Mouse (Mus musculus): ENCODE measurements around the gene Gxylt1. TPM values are rescaled to one million over a fixed set of nuclear protein-coding genes. Genes with fewer than 3 reads are reported as not detected.
"Not testable (repeated sequence)": the region's sequence is repeated elsewhere in the genome, so short reads cannot be mapped to it uniquely, and the experiment has no call there.

The Gxylt1 gene
- 5.8 and 7.6 TPM in 2 replicates for polyA plus RNA-seq (2014; fragmentation: Nextera tagmentation; extraction: Ambion mirVana)

DNA sequence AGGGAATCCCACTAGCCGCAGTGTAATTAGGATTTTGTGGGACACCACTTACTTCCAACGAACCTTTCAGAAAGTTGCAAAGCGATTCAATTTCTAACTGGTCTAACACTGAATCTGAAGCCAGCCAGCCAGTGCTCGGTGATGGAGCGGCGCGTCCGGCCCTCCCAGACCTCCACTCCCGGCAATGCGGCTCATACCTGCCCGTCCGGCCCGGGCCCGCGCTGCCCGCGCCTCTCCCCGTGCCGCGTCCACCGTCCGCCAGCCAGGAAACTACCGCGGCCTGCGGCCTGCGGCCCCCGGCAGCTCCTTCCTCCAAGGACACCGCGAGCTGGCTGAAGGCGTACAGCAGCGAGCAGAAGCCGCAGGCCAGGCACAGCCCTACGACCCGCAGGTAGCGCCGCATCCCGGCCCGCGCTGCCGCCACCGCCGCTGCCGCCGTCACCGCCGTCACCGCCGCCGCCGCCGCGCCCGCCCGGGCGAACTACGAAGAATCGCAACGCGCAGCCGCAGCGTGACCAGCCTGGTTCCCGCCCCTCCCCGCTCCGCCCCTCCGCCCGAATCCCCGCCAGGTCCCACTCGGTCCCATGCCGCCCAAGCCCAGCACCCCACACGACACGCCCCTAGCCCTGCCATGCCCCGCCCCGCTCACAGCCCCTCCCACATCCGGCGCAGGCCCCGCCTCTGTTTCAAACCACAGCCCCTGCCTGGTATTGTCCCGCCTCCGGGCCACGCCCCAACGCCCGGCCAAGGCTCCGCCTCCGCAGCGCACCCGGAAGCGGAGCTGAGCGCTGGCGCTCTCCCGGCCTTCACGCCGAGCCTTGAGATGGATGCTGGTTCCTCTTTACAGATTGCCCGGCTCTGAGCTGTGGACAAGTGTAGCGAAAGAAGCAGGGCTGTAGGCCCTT, at the start of gene Gxylt1:
Gene Gxylt1, minus strand, starts transcription at position 501 of the 905 bp plus-strand sequence.
- peak; percentile 97 for ATAC-seq (ENCODE audit: low read depth)
- peak within 1 kb of the TSS; percentile 70 for H3K4me3 ChIP-seq (ENCODE audit: low read depth, low read length)
- H3K9me3 ChIP-seq (ENCODE audit: control insufficient read depth, low read length), result no peaks in the 10 kb centered on the region
- H3K36me3 ChIP-seq (ENCODE audit: control insufficient read depth, insufficient read depth, low read length), result no peaks in the 10 kb centered on the region
- H3K4me1 ChIP-seq (ENCODE audit: control insufficient read depth, insufficient read depth, low read length), result peaks cover 12% of the 10 kb centered on the region; the same call in 1 of the 2 replicates
- peak within 1 kb of the TSS; percentile 92 for H3K4me2 ChIP-seq (ENCODE audit: low read depth, low read length)
- H3K27me3 ChIP-seq (ENCODE audit: control insufficient read depth, insufficient read depth, low read length), result no peaks in the 10 kb centered on the region
- peak within 1 kb of the TSS; percentile 71 for H3K9ac ChIP-seq (replicated peaks; ENCODE audit: low read depth, low read length)
- WGBS, result under 1% methylated on average over 59 of the region's 93 CpGs
- H3K27ac ChIP-seq (ENCODE audit: low read depth, low read length), result peak within 1 kb of the TSS; percentile 89

DNA sequence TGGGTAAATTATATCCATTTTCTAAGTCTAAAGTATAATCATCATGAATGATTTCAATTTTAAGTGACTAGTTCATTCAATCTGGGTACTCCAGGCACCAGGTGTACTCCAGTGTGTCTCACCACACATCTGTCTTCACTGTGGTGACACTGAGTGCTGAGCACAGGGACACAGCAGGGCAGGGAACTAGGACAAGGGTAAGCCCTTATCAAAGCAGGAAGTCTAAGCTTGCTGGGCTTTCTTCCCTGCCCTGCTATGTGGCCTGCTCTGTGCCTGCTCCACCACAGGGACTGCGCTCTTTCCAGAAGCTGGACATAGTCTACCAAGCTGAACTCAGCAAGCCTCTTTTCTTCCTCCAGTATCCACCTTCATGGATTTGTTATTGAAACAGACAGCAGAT, 43.8 kb upstream of the Gxylt1 start:
- Histone ChIP-seq H3K36me3 (ENCODE audit: control insufficient read depth, insufficient read depth, low read length) (no peaks in the 10 kb centered on the region), H3K4me3 (ENCODE audit: low read depth, low read length) (no peak overlapping the region), H3K9me3 (ENCODE audit: control insufficient read depth, low read length) (no peaks in the 10 kb centered on the region), H3K27ac (ENCODE audit: low read depth, low read length) (no peak overlapping the region), H3K27me3 (ENCODE audit: control insufficient read depth, insufficient read depth, low read length) (no peaks in the 10 kb centered on the region), H3K9ac (replicated peaks; ENCODE audit: low read depth, low read length) (no peak overlapping the region), H3K4me1 (ENCODE audit: control insufficient read depth, insufficient read depth, low read length) (no peaks in the 10 kb centered on the region), H3K4me2 (ENCODE audit: low read depth, low read length) (no peak overlapping the region)
- ATAC-seq (ENCODE audit: low read depth), result no peak
- 87% methylated on average over 1 of the region's 1 CpGs for WGBS

DNA sequence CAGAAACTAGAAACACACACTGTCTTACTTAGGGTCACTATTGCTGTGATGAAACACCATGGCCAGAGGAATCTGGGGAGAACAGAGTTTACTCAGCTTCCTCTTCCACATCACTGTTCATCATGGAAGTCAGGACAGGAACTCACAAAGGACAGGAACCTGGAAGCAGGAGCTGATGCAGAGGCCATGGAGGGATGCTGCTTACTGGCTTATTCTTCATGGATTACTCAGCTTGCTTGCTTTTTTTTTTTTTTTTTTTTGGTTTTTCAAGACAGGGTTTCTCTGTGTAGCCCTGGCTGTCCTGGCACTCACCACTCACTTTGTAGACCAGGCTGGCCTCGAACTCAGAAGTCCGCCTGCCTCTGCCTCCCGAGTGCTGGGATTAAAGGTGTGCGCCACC, 35.3 kb upstream of the Gxylt1 start:
- H3K27me3 ChIP-seq (ENCODE audit: control insufficient read depth, insufficient read depth, low read length); H3K9ac ChIP-seq (replicated peaks; ENCODE audit: low read depth, low read length); H3K36me3 ChIP-seq (ENCODE audit: control insufficient read depth, insufficient read depth, low read length); H3K4me2 ChIP-seq (ENCODE audit: low read depth, low read length); H3K9me3 ChIP-seq (ENCODE audit: control insufficient read depth, low read length); H3K27ac ChIP-seq (ENCODE audit: low read depth, low read length); ATAC-seq (ENCODE audit: low read depth); H3K4me1 ChIP-seq (ENCODE audit: control insufficient read depth, insufficient read depth, low read length); H3K4me3 ChIP-seq (ENCODE audit: low read depth, low read length): not testable (repeated sequence)
- WGBS, result 90% methylated on average over 4 of the region's 4 CpGs

DNA sequence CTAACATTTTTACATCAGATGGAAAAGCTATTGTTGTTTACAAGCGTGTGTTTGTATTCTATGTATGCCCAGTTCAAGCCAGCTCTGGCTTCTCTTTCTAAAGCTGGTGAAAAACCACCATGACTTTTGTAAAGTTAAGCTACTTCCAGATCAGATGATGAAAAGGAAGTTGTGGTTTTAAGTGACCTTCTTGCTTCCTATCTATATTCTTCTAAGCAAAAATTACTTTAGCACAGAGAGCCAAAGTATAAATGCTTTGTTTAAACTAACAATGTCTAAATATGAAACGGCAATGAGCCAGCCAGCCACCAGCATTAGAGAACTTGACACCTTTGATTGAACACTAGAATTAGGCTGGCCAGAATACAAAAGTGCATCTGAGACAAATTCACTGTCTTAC, 23.2 kb upstream of the Gxylt1 start:
- H3K4me2 ChIP-seq (ENCODE audit: low read depth, low read length), result no peak overlapping the region
- H3K9ac ChIP-seq (replicated peaks; ENCODE audit: low read depth, low read length), result no peak overlapping the region
- no peaks in the 10 kb centered on the region for H3K27me3 ChIP-seq (ENCODE audit: control insufficient read depth, insufficient read depth, low read length)
- ATAC-seq (ENCODE audit: low read depth), result no peak
- H3K4me1 ChIP-seq (ENCODE audit: control insufficient read depth, insufficient read depth, low read length), result no peaks in the 10 kb centered on the region
- no peak overlapping the region for H3K27ac ChIP-seq (ENCODE audit: low read depth, low read length)
- 85% methylated on average over 2 of the region's 2 CpGs for WGBS
- H3K9me3 ChIP-seq (ENCODE audit: control insufficient read depth, low read length), result no peaks in the 10 kb centered on the region
- H3K36me3 ChIP-seq (ENCODE audit: control insufficient read depth, insufficient read depth, low read length), result no peaks in the 10 kb centered on the region
- H3K4me3 ChIP-seq (ENCODE audit: low read depth, low read length), result no peak overlapping the region

DNA sequence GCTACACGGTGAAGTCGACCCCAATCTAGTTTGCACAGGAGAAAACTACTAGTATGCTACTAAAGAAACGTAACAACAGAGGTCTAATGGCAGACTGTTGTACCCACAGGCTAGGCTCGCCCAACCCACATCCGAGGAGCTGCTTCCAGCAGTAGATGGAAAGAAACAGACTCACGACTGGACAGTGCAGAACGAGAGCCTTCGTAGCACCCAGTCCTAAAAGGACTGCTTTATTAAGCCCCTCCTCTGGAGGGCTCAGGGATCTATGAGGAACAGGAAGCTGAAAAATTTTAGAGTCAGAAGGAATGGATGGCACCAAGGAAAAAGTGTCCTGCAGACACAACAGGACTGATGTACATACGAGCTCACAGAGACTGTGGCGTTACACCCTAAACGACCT, 19.5 kb upstream of the Gxylt1 start:
- no peak overlapping the region for H3K9ac ChIP-seq (replicated peaks; ENCODE audit: low read depth, low read length)
- no peaks in the 10 kb centered on the region for H3K9me3 ChIP-seq (ENCODE audit: control insufficient read depth, low read length)
- no peaks in the 10 kb centered on the region for H3K36me3 ChIP-seq (ENCODE audit: control insufficient read depth, insufficient read depth, low read length)
- no peak overlapping the region for H3K4me2 ChIP-seq (ENCODE audit: low read depth, low read length)
- H3K4me1 ChIP-seq (ENCODE audit: control insufficient read depth, insufficient read depth, low read length), result 0 out of 2 replicates have a peak, but pooled peaks cover 4% of the 10 kb centered on the region
- no peaks in the 10 kb centered on the region for H3K27me3 ChIP-seq (ENCODE audit: control insufficient read depth, insufficient read depth, low read length)
- ATAC-seq (ENCODE audit: low read depth), result no peak
- WGBS, result 90% methylated on average over 11 of the region's 11 CpGs
- H3K27ac ChIP-seq (ENCODE audit: low read depth, low read length), result no peak overlapping the region
- H3K4me3 ChIP-seq (ENCODE audit: low read depth, low read length), result no peak overlapping the region

DNA sequence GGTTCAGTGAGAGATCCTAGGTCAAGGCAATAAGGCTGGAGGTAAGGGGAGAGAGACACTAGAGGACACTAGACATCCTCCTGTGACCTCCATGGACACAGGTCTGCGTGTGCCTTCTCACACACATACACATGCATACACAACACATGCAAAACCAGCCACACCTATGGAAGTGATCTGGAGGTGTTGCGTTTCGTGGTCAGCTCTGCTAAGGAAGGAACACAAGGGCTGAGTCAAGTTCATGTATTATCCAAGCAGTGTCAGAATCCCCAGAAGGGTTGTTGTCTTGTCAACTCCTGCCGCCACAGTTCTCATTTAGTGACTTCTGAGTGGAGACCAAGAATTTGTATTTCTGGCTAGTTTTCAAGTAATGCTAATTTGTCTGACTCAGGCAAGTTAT, 13.3 kb upstream of the Gxylt1 start:
- 0 out of 2 replicates have a peak, but pooled peaks cover 7% of the 10 kb centered on the region for H3K36me3 ChIP-seq (ENCODE audit: control insufficient read depth, insufficient read depth, low read length)
- H3K4me2 ChIP-seq (ENCODE audit: low read depth, low read length), result no peak overlapping the region
- H3K4me3 ChIP-seq (ENCODE audit: low read depth, low read length), result no peak overlapping the region
- H3K4me1 ChIP-seq (ENCODE audit: control insufficient read depth, insufficient read depth, low read length), result 0 out of 2 replicates have a peak, but pooled peaks cover 4% of the 10 kb centered on the region
- no peak overlapping the region for H3K27ac ChIP-seq (ENCODE audit: low read depth, low read length)
- no peaks in the 10 kb centered on the region for H3K27me3 ChIP-seq (ENCODE audit: control insufficient read depth, insufficient read depth, low read length)
- ATAC-seq (ENCODE audit: low read depth), result no peak
- WGBS, result 88% methylated on average over 4 of the region's 4 CpGs
- no peak overlapping the region for H3K9ac ChIP-seq (replicated peaks; ENCODE audit: low read depth, low read length)
- no peaks in the 10 kb centered on the region for H3K9me3 ChIP-seq (ENCODE audit: control insufficient read depth, low read length)

DNA sequence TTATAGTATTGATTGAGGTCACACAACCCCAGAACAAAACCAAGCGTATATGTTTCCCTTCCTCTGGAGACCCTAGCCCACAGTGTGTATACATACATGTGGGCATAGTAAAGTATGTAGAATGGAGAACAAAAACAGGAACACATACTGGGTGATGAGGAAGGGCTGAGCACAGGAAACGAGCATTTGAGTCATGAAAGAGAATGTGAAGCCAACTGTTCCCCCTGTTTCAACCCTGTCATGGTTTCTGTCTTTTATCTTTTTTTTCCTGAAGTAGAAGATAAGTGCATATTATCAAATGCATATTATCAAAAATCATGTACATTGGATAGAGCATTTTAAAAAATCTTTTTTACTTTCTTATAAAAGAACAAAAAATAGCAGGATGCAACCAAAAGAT, 12.6 kb upstream of the Gxylt1 start:
- H3K9ac ChIP-seq (replicated peaks; ENCODE audit: low read depth, low read length), result no peak overlapping the region
- no peak overlapping the region for H3K4me3 ChIP-seq (ENCODE audit: low read depth, low read length)
- no peaks in the 10 kb centered on the region for H3K4me1 ChIP-seq (ENCODE audit: control insufficient read depth, insufficient read depth, low read length)
- no peak overlapping the region for H3K4me2 ChIP-seq (ENCODE audit: low read depth, low read length)
- ATAC-seq (ENCODE audit: low read depth), result no peak
- no peak overlapping the region for H3K27ac ChIP-seq (ENCODE audit: low read depth, low read length)
- 0 out of 2 replicates have a peak, but pooled peaks cover 7% of the 10 kb centered on the region for H3K36me3 ChIP-seq (ENCODE audit: control insufficient read depth, insufficient read depth, low read length)
- H3K9me3 ChIP-seq (ENCODE audit: control insufficient read depth, low read length), result no peaks in the 10 kb centered on the region
- WGBS, result 80% methylated on average over 2 of the region's 2 CpGs
- no peaks in the 10 kb centered on the region for H3K27me3 ChIP-seq (ENCODE audit: control insufficient read depth, insufficient read depth, low read length)

DNA sequence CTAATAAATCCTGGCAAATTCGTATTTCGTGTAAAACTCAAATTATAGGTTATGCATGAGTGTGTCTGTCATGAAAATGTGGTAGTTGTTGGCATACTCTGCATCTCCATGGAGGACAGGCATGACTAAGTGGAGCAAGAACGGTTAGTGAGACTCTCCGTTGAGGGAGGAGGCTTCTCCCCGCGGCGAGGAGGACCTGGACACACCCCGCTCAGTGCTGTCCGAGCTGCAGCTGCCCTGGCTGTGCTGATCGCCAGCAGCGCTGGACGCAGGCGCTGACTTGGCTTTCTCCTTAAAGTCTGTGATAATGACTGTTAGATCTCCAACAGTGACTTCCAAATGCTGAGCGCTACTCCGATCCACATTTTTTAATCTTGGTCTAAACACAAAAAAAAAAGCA, 10.3 kb upstream of the Gxylt1 start:
- 80% methylated on average over 15 of the region's 15 CpGs for WGBS
- Histone ChIP-seq H3K4me1 (ENCODE audit: control insufficient read depth, insufficient read depth, low read length) (no peaks in the 10 kb centered on the region), H3K27me3 (ENCODE audit: control insufficient read depth, insufficient read depth, low read length) (no peaks in the 10 kb centered on the region), H3K9me3 (ENCODE audit: control insufficient read depth, low read length) (no peaks in the 10 kb centered on the region), H3K4me2 (ENCODE audit: low read depth, low read length) (no peak overlapping the region), H3K9ac (replicated peaks; ENCODE audit: low read depth, low read length) (no peak overlapping the region), H3K36me3 (ENCODE audit: control insufficient read depth, insufficient read depth, low read length) (0 out of 2 replicates have a peak, but pooled peaks cover 7% of the 10 kb centered on the region), H3K27ac (ENCODE audit: low read depth, low read length) (no peak overlapping the region), H3K4me3 (ENCODE audit: low read depth, low read length) (no peak overlapping the region)
- no peak for ATAC-seq (ENCODE audit: low read depth)

DNA sequence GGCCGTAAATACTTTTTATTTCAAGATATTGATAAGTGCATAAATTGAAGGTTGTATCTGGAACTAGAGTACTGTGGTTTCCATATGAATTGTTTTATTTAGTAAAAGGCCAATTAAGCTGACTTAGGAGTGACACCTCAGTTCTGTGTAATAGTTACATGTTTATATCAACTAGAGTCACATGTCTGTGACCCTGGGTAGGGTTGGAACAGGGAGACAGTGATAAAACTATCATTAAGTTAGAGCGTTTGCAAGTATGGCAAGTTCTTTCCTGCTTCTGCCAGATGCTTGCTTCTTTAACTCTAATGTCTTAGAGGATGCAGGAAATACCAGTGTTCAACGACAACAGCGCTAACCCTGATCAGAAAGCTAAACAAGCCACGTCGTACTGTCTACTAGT, 9.3 kb upstream of the Gxylt1 start:
- H3K4me1 ChIP-seq (ENCODE audit: control insufficient read depth, insufficient read depth, low read length), result no peaks in the 10 kb centered on the region
- no peak overlapping the region for H3K4me3 ChIP-seq (ENCODE audit: low read depth, low read length)
- H3K9me3 ChIP-seq (ENCODE audit: control insufficient read depth, low read length), result no peaks in the 10 kb centered on the region
- WGBS, result 87% methylated on average over 6 of the region's 6 CpGs
- H3K4me2 ChIP-seq (ENCODE audit: low read depth, low read length), result no peak overlapping the region
- no peak for ATAC-seq (ENCODE audit: low read depth)
- H3K9ac ChIP-seq (replicated peaks; ENCODE audit: low read depth, low read length), result no peak overlapping the region
- no peaks in the 10 kb centered on the region for H3K27me3 ChIP-seq (ENCODE audit: control insufficient read depth, insufficient read depth, low read length)
- 0 out of 2 replicates have a peak, but pooled peaks cover 7% of the 10 kb centered on the region for H3K36me3 ChIP-seq (ENCODE audit: control insufficient read depth, insufficient read depth, low read length)
- H3K27ac ChIP-seq (ENCODE audit: low read depth, low read length), result no peak overlapping the region
